Mouse (Mus musculus) heart, embryonic 15.5 days (tissue): ENCODE results near the gene Psmb3. TPM values are rescaled to one million over a fixed set of nuclear protein-coding genes. Genes with fewer than 3 reads are reported as not detected.

ENCODE experiments used
- ATAC-seq: fragments of 200-750 bp; cut with Nextera tagmentation; replicated peaks from 2 replicates; pipeline ENCODE4 v1.8.0; 2017; ENCODE audit warnings: low read depth, moderate TSS enrichment; ENCODE audit not compliant: insufficient number of reproducible peaks, insufficient read depth, low FRiP score
- H3K27ac ChIP-seq: fragments of 300-500 bp; sonication (generic); 2 replicates; pipeline ENCODE4 v1.5.1; 2015; ENCODE audit warnings: mild to moderate bottlenecking, inconsistent platforms
- H3K27me3 ChIP-seq: fragments of 300-500 bp; sonication (generic); 2 replicates; pipeline ENCODE4 v1.6.1; 2015; ENCODE audit warnings: inconsistent platforms
- H3K36me3 ChIP-seq: fragments of 300-500 bp; sonication (generic); 2 replicates; pipeline ENCODE4 v1.6.1; 2015; ENCODE audit warnings: mild to moderate bottlenecking, inconsistent platforms
- H3K4me1 ChIP-seq: fragments of 300-500 bp; sonication (generic); replicated peaks from 2 replicates; pipeline ENCODE4 v1.6.1; 2015; ENCODE audit warnings: inconsistent platforms
- H3K4me2 ChIP-seq: fragments of 300-500 bp; sonication (generic); 2 replicates; pipeline ENCODE4 v1.6.1; 2015; ENCODE audit warnings: inconsistent platforms, mild to moderate bottlenecking, moderate library complexity
- H3K4me3 ChIP-seq: fragments of 300-500 bp; sonication (generic); 2 replicates; pipeline ENCODE4 v1.5.1; 2015; ENCODE audit warnings: mild to moderate bottlenecking, inconsistent platforms
- H3K9ac ChIP-seq: fragments of 300-500 bp; sonication (generic); 2 replicates; pipeline ENCODE4 v1.6.1; 2015; ENCODE audit warnings: mild to moderate bottlenecking, inconsistent platforms
- H3K9me3 ChIP-seq: fragments of 300-500 bp; sonication (generic); replicated peaks from 2 replicates; pipeline ENCODE4 v1.6.1; 2016; ENCODE audit warnings: inconsistent platforms
- WGBS: fragments of 180-500 bp; shearing (Covaris S2); methylation state at CpG from one replicate; pipeline ENCODE4 v1.1.7; 2015; ENCODE audit warnings: mixed read lengths; 5-methylcytosine and 5-hydroxymethylcytosine counted together
- polyA plus RNA-seq: library from polyadenylated mRNA; unstranded; fragments of >200 nt; fragmentation: Nextera tagmentation; extraction: Ambion mirVana; gene quantifications from 2 replicates; pipeline ENCODE4 v1.2.1, GENCODE M21; 2015

The Psmb3 gene
- polyA plus RNA-seq, 1 experiment from 2014 or later = 337 TPM

DNA sequence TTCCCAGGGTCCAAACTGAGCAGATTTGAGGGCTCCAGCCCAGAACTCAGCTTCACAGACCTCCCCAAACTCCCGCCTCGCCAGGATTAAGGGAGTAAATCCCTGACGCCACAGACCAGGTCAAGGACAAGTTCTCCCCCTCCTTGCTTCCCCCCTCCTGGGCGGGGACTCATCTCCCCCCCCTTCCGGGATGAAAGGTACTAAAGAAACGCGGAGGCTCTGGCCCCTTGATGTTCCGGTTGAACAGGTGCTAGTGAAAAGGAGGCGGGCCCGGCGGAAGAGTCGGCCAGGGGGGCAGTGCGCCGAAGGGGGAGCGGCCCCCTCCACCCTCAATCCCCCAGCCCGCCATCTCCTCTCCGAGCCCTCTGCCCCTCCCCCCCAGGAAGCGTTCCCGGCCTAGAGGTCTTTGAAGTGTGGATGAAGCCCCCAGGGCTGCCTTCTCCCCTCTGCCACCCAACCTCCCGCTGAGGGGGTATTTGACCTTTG lies 41.5 kb upstream of the Psmb3 start:
- H3K9me3 ChIP-seq = no peaks in the 10 kb centered on the region
- peak overlapping the region; percentile 89 for H3K27ac ChIP-seq
- peaks cover 67% of the 10 kb centered on the region for H3K4me1 ChIP-seq
- peak overlapping the region; percentile 73 for H3K4me2 ChIP-seq
- H3K9ac ChIP-seq = peak overlapping the region; percentile 86
- no peak for ATAC-seq
- H3K4me3 ChIP-seq = peak overlapping the region; percentile 82
- H3K27me3 ChIP-seq = no peaks in the 10 kb centered on the region
- peaks cover 14% of the 10 kb centered on the region for H3K36me3 ChIP-seq
- 2% methylated on average over 18 of the region's 20 CpGs for WGBS

DNA sequence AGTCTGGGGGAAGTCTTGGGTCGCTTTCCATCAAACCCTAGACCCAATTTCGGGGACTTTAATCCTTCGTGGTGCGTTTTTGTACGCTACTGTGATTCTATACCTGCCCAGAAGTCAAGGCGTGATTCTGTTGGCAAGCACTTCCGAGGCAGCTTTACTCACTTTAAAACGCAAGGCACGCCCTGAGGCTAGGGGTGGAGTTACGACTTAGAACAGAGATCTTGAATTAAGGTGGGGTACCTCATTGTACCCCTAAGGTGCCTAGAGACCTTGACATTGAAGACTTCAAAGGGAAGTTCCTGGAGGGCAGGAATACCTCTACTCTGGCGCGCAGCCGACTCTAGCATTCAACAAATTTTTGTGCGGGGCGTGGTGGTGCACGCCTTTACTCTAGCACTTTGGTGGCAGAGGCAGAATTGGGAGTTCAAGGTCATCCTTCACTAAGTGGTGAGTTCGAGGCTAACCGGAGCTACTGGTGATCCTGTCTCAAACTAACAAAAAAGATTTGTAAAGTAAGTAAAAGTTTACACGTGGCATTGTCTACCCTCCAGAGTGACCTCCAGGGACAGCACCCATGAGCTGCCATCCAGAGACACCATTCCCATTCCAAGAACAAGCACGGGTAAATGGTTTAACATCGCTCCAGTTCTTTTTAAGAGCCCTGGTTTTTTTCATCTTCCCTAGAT lies 40.8 kb upstream of the Psmb3 start:
- peaks cover 60% of the 10 kb centered on the region for H3K4me1 ChIP-seq
- peak overlapping the region; percentile 86 for H3K9ac ChIP-seq
- H3K27me3 ChIP-seq = no peaks in the 10 kb centered on the region
- H3K9me3 ChIP-seq = no peaks in the 10 kb centered on the region
- ATAC-seq = no peak
- H3K4me2 ChIP-seq = peak overlapping the region; percentile 73
- WGBS = 2% methylated on average over 21 of the region's 21 CpGs
- H3K4me3 ChIP-seq = peak overlapping the region; percentile 82
- peak overlapping the region; percentile 89 for H3K27ac ChIP-seq
- peaks cover 20% of the 10 kb centered on the region for H3K36me3 ChIP-seq

DNA sequence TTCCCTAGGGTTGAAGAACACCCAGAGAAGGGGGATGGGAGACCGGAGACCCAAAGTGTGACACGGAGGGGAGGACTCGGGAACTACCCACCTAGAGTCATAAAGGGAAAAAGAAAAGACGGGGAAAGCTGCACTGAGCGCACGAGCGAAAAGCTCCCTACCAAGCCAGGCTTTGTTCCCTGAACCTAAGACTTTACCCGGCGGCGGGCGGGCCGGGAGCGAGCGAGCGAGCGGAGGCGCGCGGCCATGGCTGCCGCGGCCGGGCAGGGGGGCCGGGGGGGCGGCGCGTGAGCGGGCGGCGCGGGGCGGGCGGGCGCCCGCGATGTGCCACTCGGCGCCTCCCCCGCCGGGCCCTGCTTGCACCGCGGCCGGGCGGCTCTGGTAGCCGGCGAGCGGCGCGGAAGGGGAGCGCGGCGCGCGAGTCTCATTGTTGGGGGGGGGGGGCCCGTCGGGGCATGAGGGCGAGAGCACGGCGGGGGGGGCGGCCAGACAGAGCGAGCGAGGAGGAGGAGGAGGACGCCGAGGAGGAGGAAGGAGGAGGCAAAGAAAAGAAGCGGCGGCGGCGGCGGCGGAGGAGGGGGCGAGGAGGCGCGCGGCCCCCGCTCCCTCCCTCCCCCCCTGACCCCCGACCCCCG lies 40.2 kb upstream of the Psmb3 start, which contains the start of gene Mllt6:
Gene Mllt6, plus strand, starts transcription at position 522 of the 635 bp plus-strand sequence.
- H3K36me3 ChIP-seq = peaks cover 26% of the 10 kb centered on the region
- no peaks in the 10 kb centered on the region for H3K27me3 ChIP-seq
- peak within 1 kb of the TSS; percentile 73 for H3K4me2 ChIP-seq
- H3K9ac ChIP-seq = peak within 1 kb of the TSS; percentile 86
- peaks cover 59% of the 10 kb centered on the region for H3K4me1 ChIP-seq
- peak; percentile 54 for ATAC-seq
- peak within 1 kb of the TSS; percentile 82 for H3K4me3 ChIP-seq
- under 1% methylated on average over 31 of the region's 76 CpGs for WGBS
- H3K27ac ChIP-seq = peak within 1 kb of the TSS; percentile 89
- no peaks in the 10 kb centered on the region for H3K9me3 ChIP-seq

DNA sequence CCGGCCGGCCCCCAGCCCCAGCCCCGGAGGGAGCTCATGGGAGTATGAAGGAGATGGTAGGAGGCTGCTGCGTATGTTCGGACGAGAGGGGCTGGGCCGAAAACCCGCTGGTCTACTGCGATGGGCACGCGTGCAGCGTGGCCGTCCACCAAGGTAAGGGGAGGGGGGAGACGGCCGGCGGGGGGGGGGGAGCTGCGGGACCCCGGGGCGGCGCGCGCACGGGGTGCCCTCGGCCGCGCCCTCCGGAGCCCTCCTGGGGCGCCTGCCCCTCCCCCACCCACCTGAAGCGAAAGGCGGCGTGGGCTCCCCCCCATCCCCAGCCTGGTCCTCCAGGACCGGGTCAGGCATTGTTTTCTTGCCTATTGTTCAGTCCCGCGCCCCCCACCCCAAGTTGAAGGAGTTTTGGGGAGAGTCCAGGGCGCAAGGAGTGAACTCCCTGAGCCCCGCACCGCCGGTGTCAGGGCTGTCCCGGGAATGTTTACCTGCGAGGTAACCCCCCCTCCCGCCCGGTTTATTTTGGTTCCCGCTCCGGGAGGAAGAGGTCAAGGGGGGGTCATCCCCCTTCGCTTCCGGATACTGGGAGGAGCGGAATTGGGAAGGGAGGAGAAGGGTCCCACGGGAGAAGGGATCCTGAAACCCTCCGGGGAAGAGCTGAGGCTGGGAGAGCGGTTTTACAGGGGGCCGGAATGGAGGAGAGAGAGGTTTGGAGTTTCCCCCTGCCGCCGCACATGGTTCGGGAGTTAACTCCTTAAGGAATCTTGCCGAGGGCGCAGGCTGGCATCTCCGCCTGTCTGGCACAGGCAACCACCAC lies 39.5 kb upstream of the Psmb3 start:
- under 1% methylated on average over 40 of the region's 57 CpGs for WGBS
- peak overlapping the region; percentile 73 for H3K4me2 ChIP-seq
- peak overlapping the region; percentile 86 for H3K9ac ChIP-seq
- H3K36me3 ChIP-seq = peaks cover 31% of the 10 kb centered on the region
- ATAC-seq = peak; percentile 25; the same call in 1 of the 2 replicates
- H3K4me3 ChIP-seq = peak overlapping the region; percentile 82
- peaks cover 61% of the 10 kb centered on the region for H3K4me1 ChIP-seq
- no peaks in the 10 kb centered on the region for H3K9me3 ChIP-seq
- peak overlapping the region; percentile 89 for H3K27ac ChIP-seq
- H3K27me3 ChIP-seq = no peaks in the 10 kb centered on the region

DNA sequence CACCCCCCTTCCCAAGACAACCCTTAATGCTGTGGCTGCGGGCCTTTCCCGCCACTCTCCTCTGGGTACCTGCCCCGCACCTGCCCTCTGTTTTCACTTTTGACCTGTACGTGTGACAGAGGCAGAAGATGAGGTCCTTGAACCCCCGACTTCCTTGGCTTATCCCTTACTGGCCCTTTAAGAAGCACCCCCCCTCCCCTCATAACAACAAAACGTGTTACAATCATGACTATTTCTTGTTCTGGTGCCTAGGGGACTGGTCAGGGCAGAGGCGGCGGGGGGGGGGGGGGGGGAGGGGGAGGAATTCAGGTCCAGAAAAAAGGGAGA lies 38.9 kb upstream of the Psmb3 start:
- H3K4me1 ChIP-seq = peaks cover 61% of the 10 kb centered on the region
- WGBS = 0% methylated on average over 6 of the region's 8 CpGs
- H3K9me3 ChIP-seq = no peaks in the 10 kb centered on the region
- peak overlapping the region; percentile 86 for H3K9ac ChIP-seq
- H3K4me2 ChIP-seq = peak overlapping the region; percentile 73
- no peak for ATAC-seq
- H3K27ac ChIP-seq = peak overlapping the region; percentile 89
- H3K27me3 ChIP-seq = no peaks in the 10 kb centered on the region
- H3K36me3 ChIP-seq = peaks cover 34% of the 10 kb centered on the region
- H3K4me3 ChIP-seq = peak overlapping the region; percentile 82

DNA sequence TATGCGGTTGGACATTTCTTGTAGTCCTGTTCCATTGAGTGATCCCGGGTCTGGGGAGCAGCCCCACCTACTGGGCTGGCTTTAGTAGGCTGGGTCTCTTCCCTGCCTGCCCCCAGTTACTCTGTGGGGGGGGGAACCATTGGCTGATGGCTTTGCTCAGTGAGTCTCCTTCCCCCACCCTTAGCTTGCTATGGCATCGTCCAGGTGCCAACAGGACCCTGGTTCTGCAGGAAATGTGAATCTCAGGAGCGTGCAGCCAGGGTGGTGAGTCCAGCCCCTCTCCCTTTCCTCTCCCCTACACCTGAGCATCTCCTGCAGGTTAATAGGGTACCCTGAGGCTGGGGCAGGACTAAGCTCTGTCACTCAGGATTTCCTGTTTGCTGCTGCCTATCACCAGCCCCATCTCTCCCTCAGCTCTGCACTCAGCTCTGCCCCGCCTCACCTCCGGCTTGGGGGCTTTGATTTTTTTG lies 38.4 kb upstream of the Psmb3 start:
- Histone ChIP-seq H3K4me2 (peak overlapping the region; percentile 73), H3K27ac (peak overlapping the region; percentile 89), H3K27me3 (no peaks in the 10 kb centered on the region), H3K4me3 (peak overlapping the region; percentile 82), H3K36me3 (peaks cover 34% of the 10 kb centered on the region), H3K9me3 (no peaks in the 10 kb centered on the region), H3K9ac (peak overlapping the region; percentile 86; the same call in 1 of the 2 replicates), H3K4me1 (peaks cover 61% of the 10 kb centered on the region)
- ATAC-seq = no peak
- WGBS = 33% methylated on average over 6 of the region's 6 CpGs

DNA sequence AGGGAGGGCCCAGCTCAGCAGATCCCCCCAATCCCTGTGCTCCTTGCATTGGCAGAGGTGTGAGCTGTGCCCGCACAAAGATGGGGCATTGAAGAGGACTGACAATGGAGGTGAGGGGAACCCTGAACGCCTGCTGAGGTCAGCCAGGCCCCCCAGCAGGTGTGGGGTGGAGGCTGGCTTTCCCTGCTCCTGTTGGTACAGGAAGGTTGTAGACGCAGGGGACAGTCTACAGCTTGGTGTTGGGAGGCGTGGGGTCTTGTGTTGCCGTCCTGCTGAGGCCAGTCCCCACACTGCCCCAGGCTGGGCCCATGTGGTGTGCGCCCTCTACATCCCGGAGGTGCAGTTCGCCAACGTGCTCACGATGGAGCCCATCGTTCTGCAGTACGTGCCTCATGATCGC lies 37.8 kb upstream of the Psmb3 start:
- Histone ChIP-seq H3K4me2 (no peak overlapping the region), H3K36me3 (peaks cover 34% of the 10 kb centered on the region), H3K9me3 (no peaks in the 10 kb centered on the region), H3K27me3 (no peaks in the 10 kb centered on the region), H3K27ac (no peak overlapping the region), H3K4me3 (no peak overlapping the region; the same call in 1 of the 2 replicates), H3K4me1 (peaks cover 66% of the 10 kb centered on the region), H3K9ac (no peak overlapping the region)
- WGBS = 90% methylated on average over 13 of the region's 13 CpGs
- ATAC-seq = no peak

DNA sequence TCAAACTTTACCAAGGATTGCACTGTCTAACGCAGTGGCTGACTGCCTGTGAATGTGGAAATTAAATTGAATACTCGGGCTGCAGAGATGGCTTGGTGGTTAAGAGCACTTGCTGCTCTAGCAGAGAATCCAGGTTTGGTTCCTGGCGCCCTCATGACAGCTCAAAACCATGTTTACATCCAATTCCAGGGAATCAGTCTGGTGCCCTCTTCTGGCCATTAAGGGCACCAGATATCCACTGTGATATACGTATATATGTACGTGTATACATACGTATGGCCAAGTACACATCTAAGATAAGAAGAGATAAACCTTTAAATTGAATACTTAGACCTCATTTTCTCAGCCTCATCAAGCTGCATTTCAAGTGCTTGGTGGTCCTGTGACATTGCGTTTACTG lies 37.0 kb upstream of the Psmb3 start:
- Histone ChIP-seq H3K9me3 (no peaks in the 10 kb centered on the region), H3K36me3 (peaks cover 40% of the 10 kb centered on the region), H3K4me3 (no peak overlapping the region), H3K9ac (no peak overlapping the region), H3K27ac (no peak overlapping the region), H3K27me3 (no peaks in the 10 kb centered on the region), H3K4me1 (peaks cover 66% of the 10 kb centered on the region), H3K4me2 (no peak overlapping the region)
- ATAC-seq = no peak
- WGBS = 90% methylated on average over 7 of the region's 7 CpGs

DNA sequence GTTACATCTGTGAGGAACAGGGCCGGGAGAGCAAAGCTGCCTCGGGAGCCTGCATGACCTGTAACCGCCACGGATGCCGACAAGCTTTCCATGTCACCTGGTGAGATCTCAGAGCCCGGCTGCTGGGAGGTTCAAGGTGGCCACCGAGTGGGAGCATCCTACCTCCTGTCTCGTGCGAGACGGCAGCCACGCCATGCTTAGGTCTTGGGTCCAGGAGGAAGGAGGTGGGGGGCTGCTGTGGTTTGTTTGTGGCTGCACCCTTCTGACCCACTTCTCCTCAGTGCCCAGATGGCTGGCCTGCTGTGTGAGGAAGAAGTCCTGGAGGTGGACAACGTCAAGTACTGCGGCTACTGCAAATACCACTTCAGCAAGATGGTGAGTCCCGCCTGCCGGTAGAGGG lies 36.4 kb upstream of the Psmb3 start:
- Histone ChIP-seq H3K4me2 (no peak overlapping the region), H3K4me3 (no peak overlapping the region), H3K4me1 (peaks cover 61% of the 10 kb centered on the region), H3K9me3 (no peaks in the 10 kb centered on the region), H3K27ac (no peak overlapping the region), H3K9ac (no peak overlapping the region), H3K36me3 (peaks cover 46% of the 10 kb centered on the region), H3K27me3 (no peaks in the 10 kb centered on the region)
- WGBS = 90% methylated on average over 15 of the region's 15 CpGs
- no peak for ATAC-seq

DNA sequence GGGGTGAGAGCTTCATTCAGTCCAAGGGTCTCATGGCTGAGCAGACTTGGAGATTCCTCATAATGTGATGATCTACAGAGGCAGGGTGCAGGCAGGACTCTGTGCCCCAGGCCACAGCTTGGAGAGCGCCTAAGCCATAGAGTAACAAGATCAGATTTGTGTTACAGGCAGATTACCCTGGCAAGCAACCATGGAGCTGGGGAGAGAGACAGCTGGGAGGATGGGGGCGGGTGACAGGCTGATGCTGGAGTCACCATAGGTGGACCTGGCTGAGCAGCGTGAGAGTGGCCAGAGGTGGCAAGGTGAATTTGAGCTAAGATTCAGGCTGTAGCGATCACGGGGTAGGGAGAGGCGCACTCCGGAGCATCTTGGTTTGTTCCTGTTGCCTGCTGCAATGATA lies 35.0 kb upstream of the Psmb3 start:
- H3K9ac ChIP-seq = no peak overlapping the region
- ATAC-seq = no peak
- H3K27me3 ChIP-seq = no peaks in the 10 kb centered on the region
- H3K27ac ChIP-seq = no peak overlapping the region
- no peaks in the 10 kb centered on the region for H3K9me3 ChIP-seq
- no peak overlapping the region for H3K4me2 ChIP-seq
- H3K36me3 ChIP-seq = peaks cover 60% of the 10 kb centered on the region
- no peak overlapping the region for H3K4me3 ChIP-seq
- WGBS = 90% methylated on average over 7 of the region's 7 CpGs
- H3K4me1 ChIP-seq = peaks cover 50% of the 10 kb centered on the region

DNA sequence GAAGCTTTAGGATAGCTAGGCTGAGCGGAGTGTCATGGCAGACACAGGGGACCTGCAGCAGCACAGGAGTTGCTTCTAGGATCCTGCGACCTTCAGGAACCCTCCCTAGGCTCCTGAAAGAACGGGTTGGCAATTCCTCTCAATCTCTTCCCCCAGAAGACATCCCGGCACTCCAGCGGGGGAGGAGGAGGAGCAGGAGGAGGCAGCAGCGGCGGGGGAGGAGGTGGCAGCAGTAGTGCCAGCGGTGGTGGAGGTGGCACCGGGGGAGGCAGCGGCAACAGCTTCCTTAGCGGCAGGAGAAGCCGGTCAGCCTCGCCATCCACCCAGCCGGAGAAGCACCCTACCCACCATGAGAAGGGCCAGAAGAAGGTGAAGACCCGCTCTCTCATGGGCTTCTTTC lies 33.9 kb upstream of the Psmb3 start:
- Histone ChIP-seq H3K4me1 (peaks cover 47% of the 10 kb centered on the region), H3K9ac (peak overlapping the region; percentile 38; the same call in 1 of the 2 replicates), H3K36me3 (peaks cover 71% of the 10 kb centered on the region), H3K4me2 (peak overlapping the region; percentile 47), H3K27ac (peak overlapping the region; percentile 89), H3K4me3 (peak overlapping the region; percentile 17), H3K27me3 (no peaks in the 10 kb centered on the region), H3K9me3 (no peaks in the 10 kb centered on the region)
- WGBS = 38% methylated on average over 15 of the region's 15 CpGs
- no peak for ATAC-seq
